Mouse (Mus musculus) hindbrain, embryonic 11.5 days (tissue): ENCODE measurements around the gene Tex261. TPM values are rescaled to one million over a fixed set of nuclear protein-coding genes. Genes with fewer than 3 reads are reported as not detected.

Experiments used
- ATAC-seq: fragments of 200-750 bp; cut with Nextera tagmentation; 2 replicates; pipeline ENCODE4 v1.8.0; 2017; ENCODE audit warnings: mild to moderate bottlenecking, moderate TSS enrichment, moderate library complexity; ENCODE audit not compliant: low FRiP score
- DNase-seq: peaks from one replicate; pipeline ENCODE4 v3.0.0-alpha.2; 2015; ENCODE audit warnings: low spot score
- H3K27ac ChIP-seq: fragments of 300-500 bp; sonication (generic); 2 replicates; pipeline ENCODE4 v1.5.1; 2014; ENCODE audit warnings: mild to moderate bottlenecking, low read depth, low read length
- H3K27me3 ChIP-seq: fragments of 300-500 bp; sonication (generic); 2 replicates; pipeline ENCODE4 v1.6.1; 2014; ENCODE audit warnings: mild to moderate bottlenecking, low read length, moderate library complexity, mixed read lengths; ENCODE audit not compliant: control insufficient read depth, insufficient read depth
- H3K36me3 ChIP-seq: fragments of 300-500 bp; sonication (generic); 2 replicates; pipeline ENCODE4 v1.6.1; 2014; ENCODE audit warnings: mild to moderate bottlenecking, low read length, moderate library complexity, mixed read lengths; ENCODE audit not compliant: control insufficient read depth, insufficient read depth
- H3K4me1 ChIP-seq: fragments of 300-500 bp; sonication (generic); replicated peaks from 2 replicates; pipeline ENCODE4 v1.6.1; 2014; ENCODE audit warnings: low read length, mixed read lengths; ENCODE audit not compliant: control insufficient read depth, insufficient read depth
- H3K4me2 ChIP-seq: fragments of 300-500 bp; sonication (generic); replicated peaks from 2 replicates; pipeline ENCODE4 v1.6.1; 2014; ENCODE audit warnings: mild to moderate bottlenecking, low read depth, low read length
- H3K4me3 ChIP-seq: fragments of 300-500 bp; sonication (generic); 2 replicates; pipeline ENCODE4 v1.5.1; 2014; ENCODE audit warnings: low read depth, low read length
- H3K9ac ChIP-seq: fragments of 300-500 bp; sonication (generic); 2 replicates; pipeline ENCODE4 v1.6.1; 2014; ENCODE audit warnings: low read depth, low read length
- H3K9me3 ChIP-seq: fragments of 300-500 bp; sonication (generic); 2 replicates; pipeline ENCODE4 v1.6.1; 2016; ENCODE audit warnings: low read length; ENCODE audit not compliant: control insufficient read depth
- WGBS: fragments of 180-500 bp; shearing (Covaris S2); extraction: QIAGEN DNeasy Blood & Tissue Kit; methylation state at CpG from one replicate; pipeline ENCODE4 v1.1.7; 2014; 5-methylcytosine and 5-hydroxymethylcytosine counted together
- polyA plus RNA-seq: library from polyadenylated mRNA; unstranded; fragments of >200 nt; fragmentation: Nextera tagmentation; extraction: Ambion mirVana; gene quantifications from 2 replicates; pipeline ENCODE4 v1.2.1, GENCODE M21; 2014

Tex261 gene
- polyA plus RNA-seq, 1 experiment from 2014 or later: 48.1 TPM

DNA sequence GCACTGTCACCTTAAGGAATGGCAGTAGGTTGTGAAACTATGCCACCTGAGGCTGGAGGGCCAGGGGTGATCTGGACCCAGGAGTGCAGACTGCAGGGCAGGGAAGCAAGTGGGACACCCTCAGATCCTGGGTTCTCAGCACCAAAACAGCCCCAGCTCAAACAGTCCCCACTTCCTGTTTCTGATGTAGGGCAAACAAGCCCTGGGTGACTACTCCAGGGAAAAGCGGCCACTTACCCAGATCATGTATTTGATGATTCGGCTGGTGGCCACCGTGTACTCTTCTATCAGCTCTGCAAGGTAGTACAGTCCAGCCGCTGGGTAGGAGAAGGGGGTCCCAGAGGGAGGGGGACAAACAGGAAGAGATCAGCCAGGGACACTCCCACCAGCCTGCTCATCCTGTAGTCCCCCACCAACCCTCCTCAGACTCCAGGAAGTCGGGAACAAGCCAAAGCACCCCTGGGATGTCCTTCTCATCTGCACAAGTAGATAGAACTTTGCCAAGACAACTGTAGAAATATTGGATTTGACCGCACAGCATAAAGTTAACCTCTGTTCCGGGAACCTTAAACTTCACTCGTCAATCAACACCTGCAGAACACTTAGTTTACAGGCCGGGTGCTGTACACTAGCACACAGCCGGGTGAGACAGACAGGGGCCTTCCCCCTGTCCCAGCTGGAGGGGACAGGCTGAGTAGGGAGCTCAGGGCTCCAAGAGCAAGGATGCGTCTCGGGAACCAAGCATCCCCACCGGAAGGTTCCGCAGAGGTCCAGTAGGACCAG lies 641 bp downstream of the Tex261 start:
- Histone ChIP-seq H3K4me3 (peak overlapping the region; percentile 93), H3K4me1 (0 out of 2 replicates have a peak, but pooled peaks cover 5% of the 10 kb centered on the region), H3K27ac (peak overlapping the region; percentile 14; the same call in 1 of the 2 replicates), H3K27me3 (no peaks in the 10 kb centered on the region), H3K36me3 (no peaks in the 10 kb centered on the region), H3K9me3 (no peaks in the 10 kb centered on the region), H3K9ac (peak overlapping the region; percentile 93), H3K4me2 (peak overlapping the region; percentile 83)
- ATAC-seq: peak; percentile 58
- no peak for DNase-seq
- 2% methylated on average over 14 of the region's 14 CpGs for WGBS

- Histone ChIP-seq H3K27ac (no peak overlapping the region), H3K9me3 (no peaks in the 10 kb centered on the region), H3K4me1 (0 out of 2 replicates have a peak, but pooled peaks cover 5% of the 10 kb centered on the region), H3K27me3 (no peaks in the 10 kb centered on the region), H3K9ac (no peak overlapping the region), H3K36me3 (no peaks in the 10 kb centered on the region; the same call in 1 of the 2 replicates), H3K4me2 (no peak overlapping the region), H3K4me3 (peak overlapping the region; percentile 93; the same call in 1 of the 2 replicates)
- DNase-seq (no peak), ATAC-seq (no peak)
- WGBS: 70% methylated on average over 8 of the region's 9 CpGs
These were observed 1.5 kb downstream of the Tex261 start for GRCm38 (mm10) chr6:83774126-83774525.

GRCm38 (mm10) chr6:83768485-83768884 lies 7.1 kb downstream of the Tex261 start:
- Histone ChIP-seq H3K27me3 (peaks cover 7% of the 10 kb centered on the region), H3K4me2 (no peak overlapping the region), H3K4me1 (no peaks in the 10 kb centered on the region), H3K4me3 (no peak overlapping the region), H3K27ac (no peak overlapping the region), H3K36me3 (no peaks in the 10 kb centered on the region; the same call in 1 of the 2 replicates), H3K9ac (no peak overlapping the region), H3K9me3 (no peaks in the 10 kb centered on the region)
- WGBS: 93% methylated on average over 5 of the region's 5 CpGs
- no peak for ATAC-seq
- no peak for DNase-seq

GRCm38 (mm10) chr6:83766982-83767381 lies 8.6 kb downstream of the Tex261 start:
- no peak overlapping the region for H3K27ac ChIP-seq
- H3K9ac ChIP-seq: no peak overlapping the region
- 88% methylated on average over 3 of the region's 3 CpGs for WGBS
- H3K4me1 ChIP-seq: peaks cover 2% of the 10 kb centered on the region; the same call in 1 of the 2 replicates
- ATAC-seq (no peak), DNase-seq (no peak)
- H3K36me3 ChIP-seq: no peaks in the 10 kb centered on the region; the same call in 1 of the 2 replicates
- peaks cover 22% of the 10 kb centered on the region for H3K27me3 ChIP-seq
- no peak overlapping the region for H3K4me3 ChIP-seq
- no peaks in the 10 kb centered on the region for H3K9me3 ChIP-seq
- no peak overlapping the region for H3K4me2 ChIP-seq

DNA sequence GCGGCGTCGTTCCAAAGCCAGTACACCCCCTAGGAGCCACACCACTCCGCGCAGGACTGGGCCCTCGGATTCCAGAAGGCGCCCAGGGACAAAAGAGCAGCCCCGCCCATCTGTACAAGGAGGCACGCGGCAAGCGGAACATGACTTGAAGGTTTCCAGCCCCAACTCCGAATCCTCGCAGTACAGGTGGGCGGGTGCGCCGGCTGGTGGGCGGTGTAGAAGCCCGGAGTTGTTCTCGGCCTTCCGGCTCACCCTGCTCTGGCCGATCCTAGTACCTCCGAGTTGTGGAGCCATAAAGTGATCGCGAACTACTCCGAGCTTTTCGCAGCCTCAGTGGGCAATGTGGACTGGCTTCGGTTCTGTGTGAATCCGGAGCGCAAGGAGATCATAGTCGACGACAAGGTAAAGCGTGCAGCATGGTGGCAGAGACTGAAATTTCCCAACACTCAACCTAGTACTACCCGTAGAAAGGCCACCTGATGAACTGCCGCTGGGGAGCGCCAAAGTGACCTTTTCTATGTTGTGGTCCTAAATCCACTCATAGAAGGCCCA lies 12.7 kb downstream of the Tex261 start:
- Histone ChIP-seq H3K27me3 (peaks cover 50% of the 10 kb centered on the region), H3K9ac (no peak overlapping the region)
- 2% methylated on average over 35 of the region's 35 CpGs for WGBS

DNA sequence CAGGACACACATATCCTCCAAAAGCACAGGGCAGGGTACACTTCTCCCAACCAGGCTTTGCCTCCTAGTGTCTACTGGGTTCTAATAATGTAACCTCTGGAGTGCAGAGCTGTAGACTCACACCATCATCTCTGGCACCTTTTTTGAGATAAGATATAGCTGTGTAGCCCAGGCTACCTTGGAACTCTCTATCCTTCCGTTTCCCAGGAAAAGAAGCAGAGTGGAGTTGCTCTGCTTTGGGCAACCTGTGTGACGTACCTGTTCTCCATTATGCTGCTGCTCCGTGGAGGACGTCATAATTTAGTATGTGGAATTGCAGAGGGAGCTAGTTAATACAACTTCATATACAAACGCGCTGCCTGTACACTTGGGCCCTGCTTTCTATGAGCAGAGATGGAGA lies 13.3 kb downstream of the Tex261 start, which contains the start of gene Ankrd53:
Gene Ankrd53 (plus strand): TSS at position 301 of the 400 bp plus-strand sequence.
- H3K27me3 ChIP-seq: peaks cover 56% of the 10 kb centered on the region
- ATAC-seq (no peak), DNase-seq (no peak)
- peak within 1 kb of the TSS; percentile 17 for H3K4me3 ChIP-seq
- peaks cover 2% of the 10 kb centered on the region; the same call in 1 of the 2 replicates for H3K4me1 ChIP-seq
- no peaks in the 10 kb centered on the region for H3K36me3 ChIP-seq
- H3K9ac ChIP-seq: no peak within 1 kb of the TSS
- no peaks in the 10 kb centered on the region for H3K9me3 ChIP-seq
- H3K4me2 ChIP-seq: peak within 1 kb of the TSS; percentile 37
- H3K27ac ChIP-seq: no peak within 1 kb of the TSS
- 22% methylated on average over 6 of the region's 6 CpGs for WGBS

More for the DNA sequence above, 12.7 kb downstream of the Tex261 start:
- ATAC-seq (0 out of 2 replicates have a peak, but pooled peaks have one; percentile 25), DNase-seq (peak; percentile 39)
- Histone ChIP-seq H3K27ac (no peak overlapping the region), H3K4me3 (peak overlapping the region; percentile 17), H3K36me3 (no peaks in the 10 kb centered on the region), H3K9me3 (no peaks in the 10 kb centered on the region), H3K4me2 (peak overlapping the region; percentile 37), H3K4me1 (peaks cover 2% of the 10 kb centered on the region; the same call in 1 of the 2 replicates)

DNA sequence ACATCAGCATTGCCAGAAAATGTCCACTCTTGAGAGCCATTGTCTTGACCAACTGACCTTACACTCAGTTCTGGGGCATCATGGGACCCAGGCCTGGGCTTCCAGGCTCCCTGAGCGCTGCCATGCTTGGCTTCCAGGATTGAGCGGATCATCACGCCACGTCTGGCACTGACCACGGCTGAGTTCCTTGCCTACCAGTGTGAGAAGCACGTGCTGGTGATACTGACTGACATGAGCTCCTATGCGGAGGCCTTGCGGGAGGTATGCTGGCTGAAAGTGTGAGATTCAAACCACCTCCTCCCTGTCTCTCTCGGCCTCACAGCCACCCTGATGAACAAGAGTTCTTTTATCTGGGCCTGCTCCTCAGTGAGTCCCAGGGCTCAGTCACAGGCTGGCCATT lies 19.6 kb downstream of the Tex261 start:
- Histone ChIP-seq H3K4me1 (no peaks in the 10 kb centered on the region), H3K36me3 (no peaks in the 10 kb centered on the region), H3K4me3 (no peak overlapping the region), H3K4me2 (no peak overlapping the region), H3K27ac (no peak overlapping the region), H3K9ac (no peak overlapping the region), H3K9me3 (no peaks in the 10 kb centered on the region), H3K27me3 (peaks cover 35% of the 10 kb centered on the region)
- WGBS: 78% methylated on average over 9 of the region's 9 CpGs
- ATAC-seq (no peak), DNase-seq (no peak)

GRCm38 (mm10) chr6:83750171-83750684 lies 25.4 kb downstream of the Tex261 start:
- H3K9me3 ChIP-seq: no peaks in the 10 kb centered on the region
- WGBS: 9% methylated on average over 11 of the region's 11 CpGs
- no peak overlapping the region for H3K4me3 ChIP-seq
- peak; percentile 87 for DNase-seq
- no peak overlapping the region for H3K27ac ChIP-seq
- no peak for ATAC-seq
- no peaks in the 10 kb centered on the region; the same call in 1 of the 2 replicates for H3K4me1 ChIP-seq
- H3K36me3 ChIP-seq: no peaks in the 10 kb centered on the region
- no peak overlapping the region for H3K9ac ChIP-seq
- H3K4me2 ChIP-seq: no peak overlapping the region
- no peaks in the 10 kb centered on the region for H3K27me3 ChIP-seq
